Mouse (Mus musculus): Measurements from ENCODE around the gene Gm13288. TPM values are rescaled to one million over a fixed set of nuclear protein-coding genes. Genes with fewer than 3 reads are reported as not detected.

Gene Gm13288
- polyA plus RNA-seq, 1 experiment from 2014 or later, result not detected

Other genes starting within 250 kb of the Gm13288 start
- not detected in 2 replicates for gene Ifna15, start 247.3 kb upstream of the Gm13288 start, polyA plus RNA-seq (2015; fragmentation: Nextera tagmentation; extraction: Ambion mirVana)
- not detected in 2 replicates for gene Ifna14, start 233.7 kb upstream of the Gm13288 start, polyA plus RNA-seq (2015; fragmentation: Nextera tagmentation; extraction: Ambion mirVana)
- gene Ifna9, start 213.1 kb upstream of the Gm13288 start, polyA plus RNA-seq (2015; fragmentation: Nextera tagmentation; extraction: Ambion mirVana), result not detected in 2 replicates
- not detected in 2 replicates for gene Ifna12, start 202.2 kb upstream of the Gm13288 start, polyA plus RNA-seq (2015; fragmentation: Nextera tagmentation; extraction: Ambion mirVana)
- gene C87499, start 171.1 kb upstream of the Gm13288 start, polyA plus RNA-seq (2015; fragmentation: Nextera tagmentation; extraction: Ambion mirVana), result not detected in 2 replicates
- not detected in 2 replicates for gene Ifna13, start 161.1 kb upstream of the Gm13288 start, polyA plus RNA-seq (2015; fragmentation: Nextera tagmentation; extraction: Ambion mirVana)
- not detected in 2 replicates for gene Ifna16, start 128.6 kb upstream of the Gm13288 start, polyA plus RNA-seq (2015; fragmentation: Nextera tagmentation; extraction: Ambion mirVana)
- gene Ifna2, start 121.6 kb upstream of the Gm13288 start, polyA plus RNA-seq (2015; fragmentation: Nextera tagmentation; extraction: Ambion mirVana), result not detected in 2 replicates
- gene Ifnab, start 114.2 kb upstream of the Gm13288 start, polyA plus RNA-seq (2015; fragmentation: Nextera tagmentation; extraction: Ambion mirVana), result not detected in 2 replicates
- gene Gm26566, start 83.7 kb upstream of the Gm13288 start, polyA plus RNA-seq (2015; fragmentation: Nextera tagmentation; extraction: Ambion mirVana), result 0.56 and 1.1 TPM in 2 replicates
- gene Klhl9, start 83.1 kb upstream of the Gm13288 start, polyA plus RNA-seq (2015; fragmentation: Nextera tagmentation; extraction: Ambion mirVana), result 93.3 and 105 TPM in 2 replicates
- not detected in 2 replicates for gene Gm13271, start 50.7 kb upstream of the Gm13288 start, polyA plus RNA-seq (2015; fragmentation: Nextera tagmentation; extraction: Ambion mirVana)
- 0.36 and 0.60 TPM in 2 replicates for gene Gm13283, start 45.4 kb upstream of the Gm13288 start, polyA plus RNA-seq (2015; fragmentation: Nextera tagmentation; extraction: Ambion mirVana)
- 0.76 and 0.87 TPM in 2 replicates for gene Gm13290, start 31.7 kb upstream of the Gm13288 start, polyA plus RNA-seq (2015; fragmentation: Nextera tagmentation; extraction: Ambion mirVana)
- gene Gm13289, start 28.6 kb upstream of the Gm13288 start, polyA plus RNA-seq (2015; fragmentation: Nextera tagmentation; extraction: Ambion mirVana), result not detected in 2 replicates
- not detected in 2 replicates for gene Gm13272, start 25.7 kb upstream of the Gm13288 start, polyA plus RNA-seq (2015; fragmentation: Nextera tagmentation; extraction: Ambion mirVana)
- 0.26 and 0.37 TPM in 2 replicates for gene Ifnz, start 23.4 kb upstream of the Gm13288 start, polyA plus RNA-seq (2015; fragmentation: Nextera tagmentation; extraction: Ambion mirVana)
- not detected in 2 replicates for gene Gm13276, start 19.8 kb upstream of the Gm13288 start, polyA plus RNA-seq (2015; fragmentation: Nextera tagmentation; extraction: Ambion mirVana)
- gene Gm13277, start 16.9 kb upstream of the Gm13288 start, polyA plus RNA-seq (2015; fragmentation: Nextera tagmentation; extraction: Ambion mirVana), result not detected in 2 replicates
- not detected in 2 replicates for gene Gm13278, start 14.0 kb upstream of the Gm13288 start, polyA plus RNA-seq (2015; fragmentation: Nextera tagmentation; extraction: Ambion mirVana)
- not detected in 2 replicates for gene Gm13275, start 11.0 kb upstream of the Gm13288 start, polyA plus RNA-seq (2015; fragmentation: Nextera tagmentation; extraction: Ambion mirVana)
- not detected in 2 replicates for gene Gm13279, start 8.1 kb upstream of the Gm13288 start, polyA plus RNA-seq (2015; fragmentation: Nextera tagmentation; extraction: Ambion mirVana)
- 0.93 and 1.4 TPM in 2 replicates for gene Gm13285, start 5.9 kb upstream of the Gm13288 start, polyA plus RNA-seq (2015; fragmentation: Nextera tagmentation; extraction: Ambion mirVana)
- 0.36 TPM in 1 of 2 replicates, not detected in the other for gene Gm13287, start 2.3 kb upstream of the Gm13288 start, polyA plus RNA-seq (2015; fragmentation: Nextera tagmentation; extraction: Ambion mirVana)
- not detected in 2 replicates for gene Ifna7, start 10.7 kb downstream of the Gm13288 start, polyA plus RNA-seq (2015; fragmentation: Nextera tagmentation; extraction: Ambion mirVana)
- gene Ifna11, start 14.4 kb downstream of the Gm13288 start, polyA plus RNA-seq (2015; fragmentation: Nextera tagmentation; extraction: Ambion mirVana), result not detected in 2 replicates
- gene Ifna6, start 21.9 kb downstream of the Gm13288 start, polyA plus RNA-seq (2015; fragmentation: Nextera tagmentation; extraction: Ambion mirVana), result not detected in 2 replicates
- not detected in 2 replicates for gene Ifna5, start 30.0 kb downstream of the Gm13288 start, polyA plus RNA-seq (2015; fragmentation: Nextera tagmentation; extraction: Ambion mirVana)
- gene Ifna4, start 36.3 kb downstream of the Gm13288 start, polyA plus RNA-seq (2015; fragmentation: Nextera tagmentation; extraction: Ambion mirVana), result not detected in 2 replicates
- not detected in 2 replicates for gene Ifna1, start 44.6 kb downstream of the Gm13288 start, polyA plus RNA-seq (2015; fragmentation: Nextera tagmentation; extraction: Ambion mirVana)
- gene Ifne, start 74.7 kb downstream of the Gm13288 start, polyA plus RNA-seq (2015; fragmentation: Nextera tagmentation; extraction: Ambion mirVana), result not detected in 2 replicates